Mouse (Mus musculus) layer of hippocampus, adult 6 months (tissue): ENCODE results near the gene Olfr690. TPM values are rescaled to one million over a fixed set of nuclear protein-coding genes. Genes with fewer than 3 reads are reported as not detected.

Experiments used
- long read RNA-seq, 2 experiments: library from polyadenylated mRNA; unstranded; transcript quantifications; one replicate each; pipeline ENCODE4 v2.0.0; 2019 to 2020
- polyA plus RNA-seq: library from polyadenylated mRNA; unstranded; fragments of <200 nt; fragmentation: Nextera tagmentation; gene quantifications from 2 replicates; pipeline ENCODE4 v1.2.3, GENCODE M21; 2021

Gene Olfr690
- not detected in 2 replicates for polyA plus RNA-seq
- long read RNA-seq, experiment 1, result 0 reads
- long read RNA-seq, experiment 2, result 0 reads

GRCm38 (mm10) chr7:105334004-105334403 is at the start of gene Olfr690:
Gene Olfr690, minus strand, starts transcription at chr7:105334104.

GRCm38 (mm10) chr7:105374866-105375265 is 41.0 kb upstream of the Olfr690 start, which contains the start of gene Gm5901:
Gene Gm5901, plus strand, starts transcription at chr7:105375038.

GRCm38 (mm10) chr7:105367930-105368329 is 34.0 kb upstream of the Olfr690 start, which contains the start of gene Olfr692:
Gene Olfr692, plus strand, starts transcription at chr7:105368230.

GRCm38 (mm10) chr7:105342170-105342569 is 8.3 kb upstream of the Olfr690 start, which contains the start of gene Olfr691:
Gene Olfr691, minus strand, starts transcription at chr7:105342270.

DNA sequence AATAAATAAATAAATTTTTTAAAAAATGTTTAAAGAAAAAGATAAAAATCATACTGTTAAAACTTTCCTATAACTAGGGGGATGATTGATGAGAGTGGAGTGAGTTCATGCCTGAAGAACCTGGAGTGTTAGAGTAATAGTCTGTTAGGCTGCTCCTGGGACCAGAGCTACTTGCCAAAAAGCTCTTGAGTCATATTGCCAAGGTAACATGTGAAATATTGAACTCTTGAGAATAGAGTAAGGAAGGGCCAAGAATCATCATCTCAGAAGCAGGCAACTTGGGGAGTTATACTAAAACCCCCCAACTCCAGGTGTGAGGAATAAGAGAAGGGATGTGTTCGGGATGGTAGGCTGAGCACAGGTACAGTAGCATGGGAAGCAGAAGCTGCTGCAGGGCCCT is 23.0 kb downstream of the Olfr690 start, which contains the start of gene Olfr689:
Gene Olfr689, plus strand, starts transcription at position 301 of the 400 bp plus-strand sequence.

DNA sequence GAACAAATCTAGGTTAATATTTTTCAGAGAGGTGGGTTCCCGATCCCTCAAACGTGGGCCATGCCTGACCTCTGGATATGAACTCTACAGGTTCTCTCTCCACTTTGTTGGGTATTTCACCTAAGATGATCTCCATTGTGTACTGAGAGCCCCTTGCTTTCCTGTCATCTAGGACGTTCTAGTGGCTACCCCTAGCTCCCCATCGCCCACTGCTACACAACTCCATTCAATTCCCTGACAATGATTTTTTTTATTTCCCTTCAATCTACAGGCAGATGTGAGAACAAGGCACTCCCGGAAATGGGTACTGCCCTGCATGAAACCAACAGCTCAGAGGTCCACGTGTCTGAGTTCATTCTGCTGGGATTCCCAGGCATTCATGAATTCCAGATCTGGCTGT is 46.1 kb downstream of the Olfr690 start, which contains the start of gene Olfr688:
Gene Olfr688, plus strand, starts transcription at position 301 of the 400 bp plus-strand sequence.

Other genes with a start within 250 kb of the Olfr690 start
- gene Olfr680-ps1, start 241.3 kb downstream of the Olfr690 start, polyA plus RNA-seq, result not detected in 2 replicates
- gene Olfr681, start 217.3 kb downstream of the Olfr690 start, polyA plus RNA-seq, result not detected in 2 replicates
- gene Olfr683, start 187.1 kb downstream of the Olfr690 start, polyA plus RNA-seq, result not detected in 2 replicates
- gene Olfr684, start 170.5 kb downstream of the Olfr690 start, polyA plus RNA-seq, result not detected in 2 replicates
- gene Olfr685, start 148.1 kb downstream of the Olfr690 start, polyA plus RNA-seq, result not detected in 2 replicates
- not detected in 2 replicates for gene Olfr686, start 126.6 kb downstream of the Olfr690 start, polyA plus RNA-seq
- not detected in 2 replicates for gene Olfr688, start 46.0 kb downstream of the Olfr690 start, polyA plus RNA-seq
- gene Olfr689, start 22.9 kb downstream of the Olfr690 start, polyA plus RNA-seq, result not detected in 2 replicates
- gene Olfr691, start 8.2 kb upstream of the Olfr690 start, polyA plus RNA-seq, result 0.15 TPM in 1 of 2 replicates, not detected in the other
- gene Olfr692, start 34.1 kb upstream of the Olfr690 start, polyA plus RNA-seq, result not detected in 2 replicates
- gene Gm5901, start 40.9 kb upstream of the Olfr690 start, polyA plus RNA-seq, result not detected in 2 replicates
- gene Fam160a2, start 66.0 kb upstream of the Olfr690 start, polyA plus RNA-seq, result 31.5 and 42.0 TPM in 2 replicates
- gene Cnga4, start 70.5 kb upstream of the Olfr690 start, polyA plus RNA-seq, result 0.14 and 0.24 TPM in 2 replicates
- 7.3 and 7.7 TPM in 2 replicates for gene Cckbr, start 91.6 kb upstream of the Olfr690 start, polyA plus RNA-seq
- 29.9 and 31.8 TPM in 2 replicates for gene Cavin3, start 148.2 kb upstream of the Olfr690 start, polyA plus RNA-seq
- 93.9 and 95.7 TPM in 2 replicates for gene Smpd1, start 220.3 kb upstream of the Olfr690 start, polyA plus RNA-seq
- gene Apbb1, start 247.5 kb upstream of the Olfr690 start, polyA plus RNA-seq, result 408 and 453 TPM in 2 replicates